Mouse (Mus musculus) forebrain, embryonic 12.5 days (tissue): ENCODE data around the gene Adamtsl5. TPM values are rescaled to one million over a fixed set of nuclear protein-coding genes. Genes with fewer than 3 reads are reported as not detected.

Experiments used
- ATAC-seq: fragments of 200-750 bp; cut with Nextera tagmentation; 2 replicates; pipeline ENCODE4 v1.8.0; 2017; ENCODE audit warnings: moderate TSS enrichment; ENCODE audit not compliant: low FRiP score
- H3K27ac ChIP-seq: fragments of 300-500 bp; sonication (generic); 2 replicates; pipeline ENCODE4 v1.5.1; 2016; ENCODE audit warnings: mild to moderate bottlenecking
- H3K27me3 ChIP-seq: fragments of 300-500 bp; sonication (generic); 2 replicates; pipeline ENCODE4 v1.6.1; 2016; ENCODE audit warnings: mild to moderate bottlenecking
- H3K36me3 ChIP-seq: fragments of 300-500 bp; sonication (generic); replicated peaks from 2 replicates; pipeline ENCODE4 v1.6.1; 2016; ENCODE audit warnings: mild to moderate bottlenecking
- H3K4me1 ChIP-seq: fragments of 300-500 bp; sonication (generic); 2 replicates; pipeline ENCODE4 v1.6.1; 2016
- H3K4me2 ChIP-seq: fragments of 300-500 bp; sonication (generic); 2 replicates; pipeline ENCODE4 v1.6.1; 2016; ENCODE audit warnings: mild to moderate bottlenecking, moderate library complexity
- H3K4me3 ChIP-seq: fragments of 300-500 bp; sonication (generic); replicated peaks from 2 replicates; pipeline ENCODE4 v1.5.1; 2016; ENCODE audit warnings: mild to moderate bottlenecking
- H3K9ac ChIP-seq: fragments of 300-500 bp; sonication (generic); 2 replicates; pipeline ENCODE4 v1.6.1; 2016; ENCODE audit warnings: mild to moderate bottlenecking
- H3K9me3 ChIP-seq: fragments of 300-500 bp; sonication (generic); 2 replicates; pipeline ENCODE4 v1.6.1; 2016
- WGBS: fragments of 180-500 bp; shearing (Covaris S2); methylation state at CpG from one replicate; pipeline ENCODE4 v1.1.7; 2016; 5-methylcytosine and 5-hydroxymethylcytosine counted together
- polyA plus RNA-seq: library from polyadenylated mRNA; unstranded; fragments of >200 nt; fragmentation: Nextera tagmentation; extraction: Ambion mirVana; gene quantifications from 2 replicates; pipeline ENCODE4 v1.2.1, GENCODE M21; 2016

Adamtsl5 gene
- polyA plus RNA-seq, 1 experiment from 2014 or later, result 0.55 TPM

- Histone ChIP-seq H3K36me3 (peaks cover 48% of the 10 kb centered on the region), H3K4me2 (peak overlapping the region; percentile 91), H3K9me3 (no peaks in the 10 kb centered on the region), H3K4me1 (peaks cover 41% of the 10 kb centered on the region), H3K27me3 (no peaks in the 10 kb centered on the region), H3K9ac (peak overlapping the region; percentile 100), H3K4me3 (peak overlapping the region; percentile 98), H3K27ac (peak overlapping the region; percentile 97)
- ATAC-seq, result peak; percentile 80
- 2% methylated on average over 34 of the region's 34 CpGs for WGBS
Measured at GRCm38 (mm10) chr10:80385811-80386734, 37.9 kb upstream of the Adamtsl5 start.

- Histone ChIP-seq H3K9me3 (no peaks in the 10 kb centered on the region), H3K9ac (peak overlapping the region; percentile 100), H3K4me1 (peaks cover 43% of the 10 kb centered on the region), H3K4me2 (peak overlapping the region; percentile 91), H3K27ac (peak overlapping the region; percentile 97), H3K36me3 (peaks cover 47% of the 10 kb centered on the region), H3K27me3 (no peaks in the 10 kb centered on the region), H3K4me3 (peak overlapping the region; percentile 98)
- ATAC-seq, result peak; percentile 18; the same call in 1 of the 2 replicates
- 4% methylated on average over 7 of the region's 7 CpGs for WGBS
Measured at GRCm38 (mm10) chr10:80385310-80385709, 37.1 kb upstream of the Adamtsl5 start.

GRCm38 (mm10) chr10:80384709-80385108, 36.5 kb upstream of the Adamtsl5 start:
- no peak for ATAC-seq
- Histone ChIP-seq H3K27me3 (no peaks in the 10 kb centered on the region), H3K36me3 (peaks cover 50% of the 10 kb centered on the region), H3K27ac (peak overlapping the region; percentile 97), H3K9ac (peak overlapping the region; percentile 100), H3K4me3 (peak overlapping the region; percentile 98), H3K4me1 (peaks cover 43% of the 10 kb centered on the region), H3K9me3 (no peaks in the 10 kb centered on the region), H3K4me2 (peak overlapping the region; percentile 91)
- 79% methylated on average over 7 of the region's 7 CpGs for WGBS

- WGBS, result 85% methylated on average over 4 of the region's 4 CpGs
- no peaks in the 10 kb centered on the region for H3K9me3 ChIP-seq
- H3K4me1 ChIP-seq, result peaks cover 43% of the 10 kb centered on the region
- H3K27ac ChIP-seq, result peak overlapping the region; percentile 97
- H3K27me3 ChIP-seq, result no peaks in the 10 kb centered on the region
- H3K4me2 ChIP-seq, result peak overlapping the region; percentile 91
- H3K4me3 ChIP-seq, result peak overlapping the region; percentile 98
- peak overlapping the region; percentile 100 for H3K9ac ChIP-seq
- ATAC-seq, result no peak
- H3K36me3 ChIP-seq, result peaks cover 55% of the 10 kb centered on the region
Measured at GRCm38 (mm10) chr10:80384115-80384639, 36.0 kb upstream of the Adamtsl5 start.

- no peak for ATAC-seq
- H3K9me3 ChIP-seq, result no peaks in the 10 kb centered on the region
- H3K27me3 ChIP-seq, result no peaks in the 10 kb centered on the region
- H3K9ac ChIP-seq, result peak overlapping the region; percentile 100
- peak overlapping the region; percentile 98 for H3K4me3 ChIP-seq
- peak overlapping the region; percentile 91 for H3K4me2 ChIP-seq
- peaks cover 56% of the 10 kb centered on the region for H3K36me3 ChIP-seq
- peak overlapping the region; percentile 31; the same call in 1 of the 2 replicates for H3K27ac ChIP-seq
- H3K4me1 ChIP-seq, result peaks cover 40% of the 10 kb centered on the region
- 60% methylated on average over 4 of the region's 4 CpGs for WGBS
Measured at GRCm38 (mm10) chr10:80383431-80383830, 35.2 kb upstream of the Adamtsl5 start.

- no peak overlapping the region for H3K9ac ChIP-seq
- no peaks in the 10 kb centered on the region for H3K9me3 ChIP-seq
- H3K4me1 ChIP-seq, result peaks cover 33% of the 10 kb centered on the region
- 90% methylated on average over 7 of the region's 7 CpGs for WGBS
- no peak overlapping the region for H3K4me3 ChIP-seq
- H3K4me2 ChIP-seq, result peak overlapping the region; percentile 91
- H3K27me3 ChIP-seq, result no peaks in the 10 kb centered on the region
- H3K36me3 ChIP-seq, result peaks cover 56% of the 10 kb centered on the region
- H3K27ac ChIP-seq, result no peak overlapping the region
- no peak for ATAC-seq
Measured at GRCm38 (mm10) chr10:80382641-80383365, 34.6 kb upstream of the Adamtsl5 start.

- peaks cover 7% of the 10 kb centered on the region; the same call in 1 of the 2 replicates for H3K4me1 ChIP-seq
- no peak overlapping the region for H3K4me3 ChIP-seq
- no peak for ATAC-seq
- peaks cover 2% of the 10 kb centered on the region for H3K27me3 ChIP-seq
- H3K27ac ChIP-seq, result no peak overlapping the region
- H3K4me2 ChIP-seq, result no peak overlapping the region
- WGBS, result 48% methylated on average over 10 of the region's 10 CpGs
- H3K36me3 ChIP-seq, result peaks cover 34% of the 10 kb centered on the region
- H3K9ac ChIP-seq, result no peak overlapping the region
- no peaks in the 10 kb centered on the region for H3K9me3 ChIP-seq
Measured at GRCm38 (mm10) chr10:80377716-80378115, 29.5 kb upstream of the Adamtsl5 start.

- no peak overlapping the region for H3K27ac ChIP-seq
- ATAC-seq, result no peak; the same call in 1 of the 2 replicates
- no peak overlapping the region for H3K9ac ChIP-seq
- 1% methylated on average over 7 of the region's 7 CpGs for WGBS
- H3K4me2 ChIP-seq, result no peak overlapping the region
- peaks cover 9% of the 10 kb centered on the region for H3K27me3 ChIP-seq
- peaks cover 19% of the 10 kb centered on the region for H3K36me3 ChIP-seq
- H3K4me3 ChIP-seq, result no peak overlapping the region
- peaks cover 17% of the 10 kb centered on the region for H3K4me1 ChIP-seq
- no peaks in the 10 kb centered on the region for H3K9me3 ChIP-seq
Measured at GRCm38 (mm10) chr10:80376160-80376559, 27.9 kb upstream of the Adamtsl5 start.

- WGBS, result 16% methylated on average over 6 of the region's 6 CpGs
- no peak overlapping the region for H3K4me2 ChIP-seq
- H3K9me3 ChIP-seq, result no peaks in the 10 kb centered on the region
- 0 out of 2 replicates have a peak, but pooled peaks cover under 1% of the 10 kb centered on the region for H3K36me3 ChIP-seq
- H3K4me1 ChIP-seq, result peaks cover 14% of the 10 kb centered on the region
- H3K4me3 ChIP-seq, result no peak overlapping the region
- no peak for ATAC-seq
- no peak overlapping the region for H3K27ac ChIP-seq
- H3K9ac ChIP-seq, result no peak overlapping the region
- peaks cover 12% of the 10 kb centered on the region for H3K27me3 ChIP-seq
Measured at GRCm38 (mm10) chr10:80374063-80374462, 25.9 kb upstream of the Adamtsl5 start.

GRCm38 (mm10) chr10:80372706-80373105, 24.5 kb upstream of the Adamtsl5 start:
- 81% methylated on average over 6 of the region's 6 CpGs for WGBS
- H3K4me2 ChIP-seq, result no peak overlapping the region
- H3K4me3 ChIP-seq, result no peak overlapping the region
- ATAC-seq, result no peak
- 0 out of 2 replicates have a peak, but pooled peaks cover 5% of the 10 kb centered on the region for H3K9me3 ChIP-seq
- peaks cover 14% of the 10 kb centered on the region for H3K4me1 ChIP-seq
- no peaks in the 10 kb centered on the region for H3K36me3 ChIP-seq
- peaks cover 16% of the 10 kb centered on the region for H3K27me3 ChIP-seq
- H3K9ac ChIP-seq, result no peak overlapping the region
- no peak overlapping the region for H3K27ac ChIP-seq

- no peak for ATAC-seq
- Histone ChIP-seq H3K27ac (peak overlapping the region; percentile 27; the same call in 1 of the 2 replicates), H3K4me1 (peaks cover 14% of the 10 kb centered on the region), H3K4me2 (peak overlapping the region; percentile 32), H3K4me3 (peak overlapping the region; percentile 14; the same call in 1 of the 2 replicates), H3K9ac (peak overlapping the region; percentile 40; the same call in 1 of the 2 replicates), H3K9me3 (0 out of 2 replicates have a peak, but pooled peaks cover 5% of the 10 kb centered on the region), H3K27me3 (peaks cover 24% of the 10 kb centered on the region), H3K36me3 (no peaks in the 10 kb centered on the region)
- WGBS, result 53% methylated on average over 9 of the region's 9 CpGs
Measured at GRCm38 (mm10) chr10:80371983-80372382, 23.8 kb upstream of the Adamtsl5 start.
